Mouse (Mus musculus) spleen, adult 12 weeks (tissue): ENCODE measurements at regions not wholly inside any gene's neighbourhood (a gene's known extent, or its start where the extent isn't known, plus 50 kb on each side); places are given as distances from the start of the nearest gene placed in this dataset.

Source experiments
- DNase-seq: peaks from one replicate; pipeline ENCODE4 v3.0.0; 2022; ENCODE audit warnings: low spot score

- DNase-seq, result no peak
Measured at GRCm38 (mm10) chr1:77062468-77062867, 452.4 kb downstream of the Epha4 start.

GRCm38 (mm10) chr1:77073071-77073470 is 441.8 kb downstream of the Epha4 start:
- no peak for DNase-seq

- DNase-seq, result no peak
Measured at GRCm38 (mm10) chr1:77074926-77075885, 439.7 kb downstream of the Epha4 start.

- DNase-seq, result no peak
Measured at GRCm38 (mm10) chr1:77080767-77081166, 434.1 kb downstream of the Epha4 start.

- no peak for DNase-seq
Measured at GRCm38 (mm10) chr1:77081660-77082059, 433.2 kb downstream of the Epha4 start.

GRCm38 (mm10) chr1:77082410-77082809 is 432.5 kb downstream of the Epha4 start:
- no peak for DNase-seq

- no peak for DNase-seq
Measured at GRCm38 (mm10) chr1:77093551-77093950, 421.3 kb downstream of the Epha4 start.

- no peak for DNase-seq
Measured at GRCm38 (mm10) chr1:77101726-77102272, 413.1 kb downstream of the Epha4 start.

GRCm38 (mm10) chr1:77102421-77103133 is 412.3 kb downstream of the Epha4 start:
- no peak for DNase-seq

- DNase-seq, result no peak
Measured at GRCm38 (mm10) chr1:77109861-77110785, 404.8 kb downstream of the Epha4 start.

- no peak for DNase-seq
Measured at GRCm38 (mm10) chr1:77128411-77128810, 386.5 kb downstream of the Epha4 start.

- no peak for DNase-seq
Measured at GRCm38 (mm10) chr1:77137663-77138062, 377.2 kb downstream of the Epha4 start.

- DNase-seq, result no peak
Measured at GRCm38 (mm10) chr1:77140906-77141305, 374.0 kb downstream of the Epha4 start.

- DNase-seq, result no peak
Measured at GRCm38 (mm10) chr1:77148052-77148451, 366.8 kb downstream of the Epha4 start.

GRCm38 (mm10) chr1:77168316-77168715 is 346.6 kb downstream of the Epha4 start:
- no peak for DNase-seq

GRCm38 (mm10) chr1:77172463-77172862 is 342.4 kb downstream of the Epha4 start:
- no peak for DNase-seq

GRCm38 (mm10) chr1:77174801-77175200 is 340.1 kb downstream of the Epha4 start:
- no peak for DNase-seq

- no peak for DNase-seq
Measured at GRCm38 (mm10) chr1:77175214-77175613, 339.7 kb downstream of the Epha4 start.

GRCm38 (mm10) chr1:77176516-77176915 is 338.4 kb downstream of the Epha4 start:
- DNase-seq, result no peak

- no peak for DNase-seq
Measured at GRCm38 (mm10) chr1:77183965-77184364, 330.9 kb downstream of the Epha4 start.

- DNase-seq, result no peak
Measured at GRCm38 (mm10) chr1:77190141-77190540, 324.7 kb downstream of the Epha4 start.
